Mouse (Mus musculus) myocyte (in vitro differentiated cells): Measurements from ENCODE around the gene Ces1a.

Experiments
- E2F4 ChIP-seq: IDR thresholded peaks from one replicate; pipeline ENCODE4 v1.6.1; 2011; ENCODE audit warnings: mild to moderate bottlenecking, control low read depth, moderate library complexity; ENCODE audit not compliant: insufficient read depth
- MAX ChIP-seq: IDR thresholded peaks from one replicate; pipeline ENCODE4 v1.6.1; 2011; ENCODE audit warnings: low read depth, mild to moderate bottlenecking, control low read depth
- MYOD1 ChIP-seq, 3 experiments: IDR thresholded peaks; one replicate each; pipeline ENCODE4 v1.6.1; 2011; ENCODE audit warnings: control low read depth in 2 of 3, low read depth in 2 of 3, mild to moderate bottlenecking in 2 of 3, moderate library complexity in 1 of 3; ENCODE audit not compliant: insufficient read length in 2 of 3, control insufficient read depth in 1 of 3
- POLR2A ChIP-seq: IDR thresholded peaks from one replicate; pipeline ENCODE4 v1.6.1; 2011; ENCODE audit warnings: low read depth, mild to moderate bottlenecking, control low read depth, moderate library complexity; ENCODE audit not compliant: insufficient read length
- POLR2AphosphoS2 ChIP-seq: IDR thresholded peaks from one replicate; pipeline ENCODE4 v1.6.1; 2011; ENCODE audit warnings: low read depth, control low read depth; ENCODE audit not compliant: insufficient read length
- SRF ChIP-seq: IDR thresholded peaks from one replicate; pipeline ENCODE4 v1.6.1; 2011; ENCODE audit warnings: low read depth; ENCODE audit not compliant: control insufficient read depth, insufficient read length
- TCF12 ChIP-seq: IDR thresholded peaks from one replicate; pipeline ENCODE4 v1.6.1; 2011; ENCODE audit warnings: mild to moderate bottlenecking, control low read depth; ENCODE audit not compliant: poor library complexity, insufficient read depth, severe bottlenecking
- USF1 ChIP-seq: IDR thresholded peaks from one replicate; pipeline ENCODE4 v1.6.1; 2011; ENCODE audit warnings: low read depth, mild to moderate bottlenecking, control low read depth, moderate library complexity

- TF ChIP-seq E2F4 (no peak), USF1 (no peak), POLR2A (no peak), MYOD1 (IDR thresholded peaks at IDR 0.05; ENCODE audit: control insufficient read depth in 1 of 3, insufficient read length in 2 of 3, low read depth in 2 of 3) (no peak), TCF12 (no peak), POLR2AphosphoS2 (no peak), MAX (no peak), SRF (no peak)
Measured at GRCm38 (mm10) chr8:93075251-93075650, 27.3 kb upstream of the Ces1a start.
